Mouse (Mus musculus) v-Abl transformed pro-B cells (cell line): ENCODE measurements around the gene Trrap.

Experiments
- in situ Hi-C, 2 experiments: fragments of 400-800 bp; cut with MboI; formaldehyde crosslinking; loops; one replicate each; pipeline ENCODE4 v1.15.1; 2025; ENCODE audit not compliant: unreplicated experiment in 2 of 2

Trrap gene

GRCm38 (mm10) chr5:144858527-144858926 is 91.0 kb downstream of the Trrap start:
- in situ Hi-C loops, result no loop called here

- in situ Hi-C loops, result no loop called here
Measured at GRCm38 (mm10) chr5:144859284-144859683, 91.8 kb downstream of the Trrap start.

DNA sequence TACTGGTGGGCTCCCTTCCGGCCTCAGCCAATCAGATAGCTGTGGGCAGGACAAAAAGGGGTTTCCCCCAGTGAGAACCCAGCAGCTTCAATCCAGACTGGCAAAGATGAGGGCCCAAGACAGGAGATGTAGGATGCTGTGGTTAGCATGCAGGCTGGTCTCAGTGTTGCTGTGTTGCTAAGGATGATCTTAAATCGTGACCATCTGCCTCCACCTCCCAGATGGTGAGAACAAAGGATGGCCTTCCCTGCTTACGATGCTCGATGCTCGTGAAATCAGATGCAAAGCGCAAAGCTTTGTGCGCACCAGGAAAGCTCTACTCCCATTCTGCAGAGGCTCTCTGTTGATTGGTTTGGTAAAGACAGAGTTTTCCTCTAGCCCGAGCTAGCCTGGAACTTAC is 93.4 kb downstream of the Trrap start:
- in situ Hi-C loops, result no loop called here

DNA sequence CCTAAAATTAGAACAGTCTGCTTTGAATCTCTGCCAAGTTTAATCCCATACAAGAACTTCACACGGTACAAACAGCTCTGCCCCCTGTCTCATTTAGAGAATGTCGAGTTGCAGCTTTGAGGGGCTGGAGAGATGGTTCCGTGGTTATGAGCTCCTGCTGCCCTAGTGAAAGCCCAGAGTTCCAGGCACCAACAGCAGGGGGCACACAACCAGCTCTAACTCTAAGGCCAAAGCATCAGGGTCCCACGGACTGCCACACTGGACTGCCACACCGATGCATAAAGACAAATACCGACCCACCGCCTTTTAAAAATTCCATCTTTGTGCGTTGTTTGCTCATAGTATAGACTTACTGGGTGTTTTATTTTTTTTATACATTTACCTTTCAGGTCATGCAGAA is 99.4 kb downstream of the Trrap start:
- in situ Hi-C loops, result no loop called here

GRCm38 (mm10) chr5:144869466-144869865 is 101.9 kb downstream of the Trrap start:
- in situ Hi-C loops, result no loop called here

DNA sequence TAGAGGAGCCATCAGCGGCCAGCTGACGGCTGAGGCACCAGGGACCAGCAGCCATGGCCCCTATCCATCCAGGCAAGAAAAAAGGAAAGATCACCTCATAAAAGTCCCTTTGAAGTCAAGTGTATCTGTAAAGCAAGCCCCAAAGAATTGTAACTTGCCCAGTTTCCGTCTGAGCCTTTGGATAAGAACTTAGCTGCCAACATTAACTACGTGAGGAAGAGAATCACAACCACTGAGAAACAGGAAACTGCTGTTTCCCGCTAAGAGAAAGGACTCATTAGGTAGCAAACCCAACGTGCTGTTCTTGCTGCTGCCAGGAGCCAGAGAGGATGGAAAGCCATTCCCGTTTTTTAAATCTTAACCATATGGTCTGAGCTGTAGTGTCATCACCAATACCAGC is 103.2 kb downstream of the Trrap start:
- in situ Hi-C loops, result loop anchor here (10.0 kb wide), 3 partner anchors 114 to 204 kb away; no protein-coding TSS in a partner anchor

- in situ Hi-C loops, result loop anchor here (10.0 kb wide), 3 partner anchors 113 to 203 kb away; no protein-coding TSS in a partner anchor
Measured at GRCm38 (mm10) chr5:144871775-144872174, 104.2 kb downstream of the Trrap start.

DNA sequence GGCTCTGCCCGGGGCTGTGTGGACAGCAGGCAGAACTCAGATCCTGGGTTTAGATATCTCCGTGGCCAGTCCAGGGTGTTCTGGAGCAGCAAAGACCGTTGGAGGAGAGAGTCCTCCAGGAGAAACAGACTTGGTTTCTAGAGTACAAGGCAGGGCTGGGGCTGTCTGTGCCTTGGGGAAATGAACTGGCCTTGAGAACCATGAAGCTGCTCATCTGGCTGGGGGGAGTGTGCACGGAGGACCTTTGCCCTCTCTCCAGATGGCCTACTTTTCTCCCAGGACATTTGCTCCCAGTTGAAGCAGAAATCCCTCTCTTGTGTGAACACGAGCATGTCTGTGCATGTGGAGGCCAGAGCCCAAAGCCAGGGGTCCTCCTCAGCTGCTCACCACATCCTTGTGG is 104.8 kb downstream of the Trrap start:
- in situ Hi-C loops, result loop anchor here (10.0 kb wide), 3 partner anchors 112 to 202 kb away; no protein-coding TSS in a partner anchor

DNA sequence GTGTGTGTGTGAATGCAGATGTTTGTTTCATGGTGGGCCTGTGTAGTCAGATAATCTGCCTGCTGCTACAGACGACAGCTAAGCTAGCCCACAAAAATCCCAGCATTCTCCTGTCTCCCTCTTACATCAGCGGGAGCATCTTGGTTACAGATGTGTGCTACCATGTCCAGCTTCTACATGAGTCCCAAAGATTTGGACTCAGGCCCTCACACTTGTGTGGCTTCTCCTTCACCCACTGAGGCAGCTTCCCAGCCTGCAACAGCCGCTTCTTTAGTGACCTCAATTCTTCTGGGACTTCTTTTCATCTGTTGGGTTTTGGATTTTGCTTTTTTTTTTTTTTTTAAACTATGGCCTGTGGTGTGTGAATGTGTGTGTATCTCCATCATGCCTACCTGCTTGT is 105.3 kb downstream of the Trrap start:
- in situ Hi-C loops, result loop anchor here (10.0 kb wide), 3 partner anchors 112 to 202 kb away; no protein-coding TSS in a partner anchor

- in situ Hi-C loops, result loop anchor here (10.0 kb wide), 3 partner anchors 110 to 200 kb away; no protein-coding TSS in a partner anchor
Measured at GRCm38 (mm10) chr5:144875227-144875626, 107.7 kb downstream of the Trrap start.

DNA sequence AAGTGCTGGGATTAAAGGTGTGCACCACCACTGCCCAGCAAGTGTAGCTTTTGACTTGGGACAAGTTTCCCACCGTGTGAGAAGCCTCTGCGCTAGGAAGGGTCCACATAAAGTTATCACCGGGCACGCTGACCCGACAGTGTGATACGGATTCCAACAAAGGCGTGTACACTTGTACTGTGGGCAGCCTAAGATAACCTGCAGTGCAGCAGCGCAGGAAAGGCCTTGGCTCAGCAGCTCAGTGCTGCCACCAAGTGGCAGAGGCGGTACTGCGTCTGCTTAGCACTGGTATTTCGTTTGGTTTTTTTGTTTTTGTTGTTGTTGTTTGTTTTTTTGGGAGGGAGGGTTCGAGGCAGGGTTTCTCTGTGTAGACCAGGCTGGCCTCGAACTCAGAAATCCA is 108.4 kb downstream of the Trrap start:
- in situ Hi-C loops, result loop anchor here (10.0 kb wide), 3 partner anchors 109 to 199 kb away; no protein-coding TSS in a partner anchor

DNA sequence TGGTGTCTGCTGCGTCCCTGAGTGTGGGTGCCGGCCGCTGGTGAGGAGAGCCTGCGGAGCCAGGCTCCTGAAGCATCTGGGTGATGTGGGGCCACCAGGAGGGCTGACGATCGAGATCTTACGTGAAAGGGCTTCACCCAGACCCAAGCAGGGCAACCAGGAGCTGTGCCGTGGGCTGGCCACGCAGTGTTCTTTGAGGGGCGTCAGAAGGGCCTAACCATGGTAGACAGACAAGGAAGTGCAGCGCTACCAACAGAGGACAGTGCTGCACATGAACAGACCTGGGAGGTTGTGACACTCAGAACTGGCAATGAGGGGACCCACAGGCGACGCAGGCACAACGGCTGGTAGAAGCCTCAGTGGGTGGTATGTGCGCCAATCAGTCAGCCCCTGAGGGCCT is 109.5 kb downstream of the Trrap start:
- in situ Hi-C loops, result loop anchor here (10.0 kb wide), 3 partner anchors 108 to 198 kb away; no protein-coding TSS in a partner anchor

DNA sequence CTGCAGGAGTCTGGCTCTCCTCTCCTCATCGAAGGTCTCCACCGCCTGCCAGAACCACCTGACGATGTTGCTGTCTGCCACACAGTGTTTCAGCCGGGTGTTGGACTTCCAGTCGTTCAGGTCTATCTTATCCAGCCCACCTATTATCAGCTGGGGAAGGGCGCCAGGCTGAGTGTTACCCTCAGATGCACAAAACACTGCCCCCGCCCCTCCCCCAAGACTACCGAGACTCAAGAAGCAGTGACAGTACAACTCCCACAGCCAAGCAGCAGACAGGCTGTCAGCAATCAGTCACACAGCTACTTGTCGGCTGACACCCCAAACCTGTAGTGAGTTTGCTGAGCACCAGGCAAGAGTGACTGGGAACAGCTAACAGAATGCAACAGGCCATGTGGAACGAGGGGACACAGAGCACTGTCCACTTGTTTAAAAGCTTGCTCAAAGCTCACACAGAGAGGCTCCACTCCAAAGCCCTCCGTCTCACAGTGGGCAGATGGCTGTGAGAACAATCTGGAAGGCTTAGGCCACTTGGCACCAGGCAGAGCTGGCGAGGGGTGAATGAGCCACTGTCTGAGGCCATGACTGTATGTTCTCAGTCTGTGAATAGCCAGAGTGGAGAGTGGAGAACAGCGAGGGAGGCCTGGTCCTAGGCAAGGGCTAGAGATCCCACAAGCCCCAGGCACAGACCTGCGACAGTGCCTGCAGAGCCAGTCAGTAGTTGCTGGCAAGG is 114.3 kb downstream of the Trrap start:
- in situ Hi-C loops, result no loop called here

DNA sequence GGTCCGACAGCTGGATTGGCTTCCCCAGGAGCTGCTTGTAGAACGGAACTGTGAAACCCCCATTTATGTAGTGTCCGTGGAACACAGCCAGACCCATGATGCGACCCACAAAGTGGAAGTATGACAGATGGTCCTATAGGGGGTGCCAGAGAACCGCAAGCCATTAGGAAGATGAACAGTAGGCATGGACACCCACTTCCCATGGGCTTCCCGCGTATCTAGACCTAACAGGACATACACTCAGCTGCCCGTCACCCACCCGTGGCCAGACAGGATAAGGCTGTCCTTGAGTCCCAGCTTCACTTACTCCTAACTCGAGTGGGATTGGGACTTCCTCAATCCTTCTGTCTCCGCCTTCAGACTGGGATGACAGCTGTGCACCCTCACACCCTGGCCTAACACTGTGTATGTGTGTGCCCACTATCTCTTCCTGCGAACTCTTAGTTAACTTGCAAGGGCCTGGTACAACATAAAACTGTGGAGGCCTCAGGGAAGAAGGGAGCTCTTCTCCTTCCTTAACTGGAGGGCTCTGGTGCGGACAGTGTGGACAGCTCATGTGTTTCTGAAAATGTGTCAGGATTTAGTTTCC is 117.2 kb downstream of the Trrap start:
- in situ Hi-C loops, result no loop called here

GRCm38 (mm10) chr5:144885968-144886650 is 118.6 kb downstream of the Trrap start:
- in situ Hi-C loops, result no loop called here

GRCm38 (mm10) chr5:144891276-144891675 is 123.7 kb downstream of the Trrap start:
- in situ Hi-C loops, result no loop called here

- in situ Hi-C loops, result no loop called here
Measured at GRCm38 (mm10) chr5:144897881-144898280, 130.3 kb downstream of the Trrap start.

DNA sequence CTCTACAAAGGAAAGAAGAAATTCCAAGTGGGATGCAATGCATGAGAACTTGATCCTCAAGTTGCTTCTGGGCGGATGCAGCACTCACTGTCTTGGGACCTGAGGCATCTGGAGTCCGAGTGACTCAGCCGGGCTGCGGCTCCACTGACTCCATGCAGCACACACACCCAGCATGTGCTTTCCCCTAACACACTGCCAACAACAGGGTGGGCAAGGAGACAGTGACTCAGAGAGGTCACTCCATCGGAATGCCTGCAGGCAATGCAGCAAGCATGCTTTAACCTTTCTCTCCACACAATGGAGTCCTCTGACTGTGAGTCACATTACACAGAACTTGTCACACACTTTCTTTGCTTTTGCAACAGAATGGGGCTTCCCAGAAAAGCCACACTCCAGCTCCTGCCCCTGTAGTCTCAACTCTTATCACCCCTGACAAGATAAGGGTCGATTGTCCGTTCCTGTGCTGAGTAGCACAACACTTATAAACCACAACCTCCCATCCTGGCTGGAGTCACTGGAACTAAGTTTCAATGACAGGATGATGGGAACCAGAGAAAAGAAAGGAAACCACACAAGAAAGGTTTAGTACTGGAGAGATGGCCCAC is 131.0 kb downstream of the Trrap start:
- in situ Hi-C loops, result no loop called here

DNA sequence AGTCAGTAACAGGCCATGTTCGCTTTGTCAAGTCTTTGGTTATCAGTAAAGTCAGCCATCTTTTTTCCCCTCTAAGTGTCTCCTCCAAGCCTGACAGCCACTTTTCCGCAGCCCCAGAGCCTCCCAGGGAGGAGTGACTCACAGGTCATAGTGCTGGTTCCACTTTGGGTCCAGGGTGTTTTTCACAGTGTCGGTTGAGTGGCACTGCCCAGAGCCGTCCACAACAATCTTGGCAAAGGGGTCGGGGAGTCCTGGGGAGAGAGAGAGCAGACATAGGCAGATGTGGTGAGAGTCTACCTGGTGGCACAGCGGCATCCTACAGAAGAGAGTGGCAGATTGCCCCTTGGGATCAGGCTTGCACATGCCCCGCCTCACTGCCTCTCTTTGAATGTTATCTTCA is 133.5 kb downstream of the Trrap start:
- in situ Hi-C loops, result no loop called here

DNA sequence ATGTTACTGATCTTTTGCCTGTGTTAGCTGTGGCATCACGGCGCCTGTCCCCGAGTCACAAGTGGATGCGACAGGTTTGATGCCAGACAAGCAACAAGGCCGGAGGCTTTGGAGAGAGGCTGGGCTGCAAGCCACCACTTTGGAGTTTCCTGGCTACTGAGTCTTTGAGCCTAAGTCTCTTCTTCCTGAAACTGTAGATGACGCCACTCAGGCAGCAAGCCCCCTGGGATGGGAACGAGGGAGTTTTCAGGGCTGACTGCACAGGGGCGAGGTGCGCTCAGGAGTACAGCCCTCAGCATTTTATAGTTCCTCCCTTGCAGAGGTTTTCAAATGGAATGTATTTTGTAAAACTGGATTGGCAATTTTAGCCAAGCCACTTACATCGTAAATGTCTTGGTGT is 134.3 kb downstream of the Trrap start:
- in situ Hi-C loops, result no loop called here
